Mouse (Mus musculus) bone marrow macrophage, adult 2 months (primary cell): ENCODE measurements at regions not wholly inside any gene's neighbourhood (a gene's known extent, or its start where the extent isn't known, plus 50 kb on each side); places are given as distances from the start of the nearest gene placed in this dataset.

Experiments used
- CTCF ChIP-seq: IDR thresholded peaks from 2 replicates; pipeline ENCODE4 v1.5.1; 2012; ENCODE audit warnings: low read depth, mild to moderate bottlenecking, low read length, moderate library complexity
- POLR2A ChIP-seq: IDR thresholded peaks from 2 replicates; pipeline ENCODE4 v1.6.1; 2012; ENCODE audit warnings: mild to moderate bottlenecking, low read depth, low read length, borderline replicate concordance

DNA sequence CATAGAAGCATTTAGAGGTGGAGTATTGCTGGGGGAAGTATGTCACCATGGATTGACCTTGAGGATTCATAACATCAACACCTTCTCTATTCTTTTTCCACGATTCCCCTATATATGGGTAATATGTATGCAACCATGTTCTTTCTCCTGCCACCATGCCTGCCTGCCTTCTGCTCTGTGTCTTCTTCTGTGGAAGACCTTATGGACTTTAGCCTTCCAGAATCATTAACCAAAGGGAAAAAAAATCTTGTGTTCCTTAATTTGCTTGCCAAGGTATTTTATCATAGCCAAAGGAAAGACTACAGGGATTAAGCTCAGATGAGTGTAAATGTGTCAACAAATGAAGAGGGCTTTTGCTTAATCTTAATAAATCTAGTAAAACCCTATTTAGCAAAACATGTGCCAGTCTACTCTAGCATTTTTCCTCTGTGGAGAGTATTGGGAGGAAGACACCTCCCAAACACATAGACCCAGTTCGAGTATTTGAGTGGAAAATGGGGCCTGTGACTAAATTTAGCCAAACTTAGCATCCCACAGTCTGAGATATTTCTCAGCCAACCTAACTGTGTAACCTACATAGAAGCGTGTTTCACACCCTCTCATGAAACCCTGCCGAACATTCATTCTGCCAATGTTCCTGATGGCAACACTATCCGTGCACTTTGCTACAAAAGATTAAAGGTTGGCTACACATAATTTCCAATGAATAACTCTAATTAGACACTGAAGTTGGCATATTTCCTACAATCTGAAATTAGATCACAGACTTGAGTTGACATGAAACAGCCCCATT, 468.0 kb upstream of the Cblb start:
- no peak for TF ChIP-seq CTCF
- TF ChIP-seq POLR2A: no peak
